Mouse (Mus musculus): ENCODE measurements around the gene St3gal5.
A peak's percentile ranks its signal among the peaks of the same experiment; 100 is the strongest.

Gene St3gal5

DNA sequence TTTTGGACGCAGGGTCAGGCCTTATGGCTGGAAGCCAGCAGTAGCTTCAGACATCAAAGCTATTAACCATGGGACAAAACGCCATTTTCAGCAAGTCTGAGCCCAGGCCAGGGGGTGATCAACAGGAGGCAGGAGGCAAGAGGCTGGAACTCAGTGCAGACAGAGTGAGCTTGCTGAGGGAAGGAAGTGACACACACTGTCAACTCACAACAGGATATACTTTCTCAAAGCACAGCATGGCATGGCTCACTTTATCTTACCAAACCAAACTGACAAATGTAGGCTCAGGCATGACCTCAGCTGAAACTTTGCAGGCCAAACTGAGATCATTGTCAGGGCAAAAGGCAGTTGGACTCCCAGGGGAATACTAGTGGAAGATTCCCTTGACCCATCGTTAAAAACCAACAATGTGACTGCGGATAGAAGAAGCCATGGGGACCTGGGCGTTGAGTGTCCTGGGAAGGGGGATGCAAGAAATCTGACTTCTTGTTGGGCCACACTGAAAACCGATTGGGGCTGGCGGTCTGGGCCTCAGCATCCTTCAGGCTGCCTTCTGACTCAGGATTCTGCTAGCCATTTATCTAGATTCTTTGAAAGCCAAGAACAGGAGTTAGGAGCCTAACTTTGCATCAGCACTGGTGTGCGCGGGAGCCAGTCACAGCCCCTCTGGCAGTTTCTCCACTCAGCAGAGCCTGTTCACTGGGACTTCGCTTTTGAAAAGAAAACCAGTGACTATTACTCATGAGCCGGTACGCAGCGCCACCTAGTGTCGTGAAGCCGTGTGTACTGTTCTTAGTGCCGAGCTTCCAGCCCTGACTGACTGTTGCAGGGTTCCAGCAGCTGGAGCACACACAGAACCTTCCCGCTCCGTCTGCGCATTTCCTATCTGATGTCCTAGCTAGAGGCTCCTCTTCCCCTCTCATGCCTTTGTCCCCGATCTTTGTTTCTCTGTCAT, 67.2 kb downstream of the St3gal5 start:
- DNase-seq (ENCODE audit: low spot score): peak; percentile 71

GRCm38 (mm10) chr6:72165907-72166306, 68.5 kb downstream of the St3gal5 start:
- no peak for DNase-seq (ENCODE audit: low spot score)

GRCm38 (mm10) chr6:72171391-72171790, 74.0 kb downstream of the St3gal5 start:
- no peak for DNase-seq (ENCODE audit: low spot score)

- DNase-seq (ENCODE audit: low spot score): no peak
These were observed 76.0 kb downstream of the St3gal5 start for GRCm38 (mm10) chr6:72173350-72173749.

DNA sequence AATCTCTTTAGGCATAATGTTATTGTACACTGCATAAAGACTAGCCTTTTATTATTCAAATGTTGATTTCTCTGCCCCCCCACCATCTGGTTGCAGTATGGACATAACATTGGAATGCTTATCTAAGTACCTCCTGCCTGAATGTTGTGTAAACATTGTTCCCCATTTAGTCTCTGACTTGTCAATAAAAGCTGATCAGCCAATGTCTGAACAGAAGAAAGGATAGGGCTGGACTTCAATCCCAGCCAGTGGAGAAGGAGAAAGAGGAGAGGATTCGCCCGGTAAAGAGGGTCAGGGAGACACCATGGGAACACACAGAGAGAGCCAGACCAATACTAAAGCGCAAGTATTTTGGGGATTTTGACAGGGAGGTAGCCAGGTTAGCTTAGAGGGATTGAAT, 78.0 kb downstream of the St3gal5 start:
- DNase-seq (ENCODE audit: low spot score): no peak

GRCm38 (mm10) chr6:72176004-72176403, 78.6 kb downstream of the St3gal5 start:
- DNase-seq (ENCODE audit: low spot score): no peak

DNA sequence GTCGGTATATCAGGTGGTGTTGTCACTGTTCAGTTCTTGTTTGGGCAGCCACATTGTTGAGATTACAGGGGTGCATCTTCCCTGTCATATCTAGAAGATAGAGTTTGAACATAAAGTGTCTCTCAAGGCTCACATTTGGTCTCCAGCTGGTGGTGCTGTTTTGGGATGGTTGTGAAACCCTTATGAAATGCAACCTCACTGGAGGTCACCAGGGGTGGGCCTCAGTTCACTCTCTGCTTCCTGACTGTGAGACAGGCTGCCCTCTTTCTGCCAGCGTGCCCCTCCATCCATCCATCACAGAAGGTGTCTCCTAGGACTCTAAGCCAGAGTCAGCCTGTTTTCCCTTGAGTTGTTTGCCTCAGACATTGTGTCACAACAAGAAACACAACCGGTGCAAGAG, 80.0 kb downstream of the St3gal5 start:
- no peak for DNase-seq (ENCODE audit: low spot score)

DNA sequence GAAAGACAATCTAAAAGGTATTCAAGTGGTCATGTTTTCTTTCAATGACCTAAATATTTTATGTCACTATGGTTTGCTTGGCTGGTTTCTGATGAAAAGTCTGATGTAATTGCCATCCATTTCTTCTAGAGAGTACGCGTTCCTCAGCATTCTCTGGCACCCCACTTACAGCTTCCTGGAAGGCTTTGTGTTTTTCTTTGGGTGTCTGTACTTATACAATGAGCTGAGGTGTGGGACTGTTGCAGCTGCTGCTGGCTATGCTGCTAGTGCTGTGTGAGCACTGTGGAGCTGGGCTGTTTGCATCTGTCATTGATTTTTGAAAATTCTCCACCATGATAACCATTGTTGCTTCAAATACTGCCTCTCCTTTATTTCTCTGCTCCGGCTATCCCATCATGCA, 81.6 kb downstream of the St3gal5 start:
- DNase-seq (ENCODE audit: low spot score): no peak

GRCm38 (mm10) chr6:72179562-72180502, 82.4 kb downstream of the St3gal5 start:
- DNase-seq (ENCODE audit: low spot score): no peak

DNA sequence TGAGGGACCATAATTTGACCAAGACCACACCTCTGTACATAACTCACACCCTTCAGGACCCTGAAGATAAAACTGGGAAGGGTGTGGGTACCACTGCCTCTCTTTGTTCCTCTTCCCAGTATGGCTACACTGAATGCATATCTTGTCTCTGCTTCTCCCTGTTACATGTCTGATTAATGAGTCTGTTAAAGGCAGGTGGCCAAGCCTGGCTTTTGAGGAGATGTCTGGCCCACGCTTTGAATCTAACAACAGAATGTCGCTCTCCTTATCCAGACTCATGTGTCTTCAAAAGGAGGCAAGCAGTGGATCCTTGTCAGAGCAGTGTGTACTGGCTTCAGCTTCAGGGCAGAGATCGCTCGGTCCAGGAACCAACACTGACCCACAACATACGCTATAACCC, 87.2 kb downstream of the St3gal5 start:
- DNase-seq (ENCODE audit: low spot score): no peak

- peak; percentile 67 for DNase-seq (ENCODE audit: low spot score)
These were observed 88.6 kb downstream of the St3gal5 start for GRCm38 (mm10) chr6:72185893-72186490.

- no peak for DNase-seq (ENCODE audit: low spot score)
These were observed 89.4 kb downstream of the St3gal5 start for GRCm38 (mm10) chr6:72186809-72187208.

- no peak for DNase-seq (ENCODE audit: low spot score)
These were observed 91.9 kb downstream of the St3gal5 start for GRCm38 (mm10) chr6:72189061-72189863.

DNA sequence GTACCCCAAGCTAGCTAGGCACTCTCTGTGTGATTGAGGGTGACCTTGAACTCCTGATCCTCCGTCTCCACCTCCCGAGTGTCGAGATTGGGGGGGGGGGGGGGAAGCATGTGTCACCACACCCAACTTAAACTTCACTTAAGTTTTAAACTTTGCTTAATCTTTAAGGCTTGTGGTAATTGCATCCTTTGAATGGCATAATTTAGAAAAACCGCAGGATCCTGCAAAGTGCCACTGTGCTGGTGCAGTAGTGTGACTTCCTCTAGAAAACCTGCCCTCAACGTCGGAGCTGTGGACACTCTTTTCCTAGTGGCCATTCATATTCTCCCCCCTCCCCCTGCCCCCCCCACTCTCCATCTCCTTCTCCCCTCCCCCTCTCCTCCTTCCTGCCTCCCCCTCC, 92.7 kb downstream of the St3gal5 start:
- DNase-seq (ENCODE audit: low spot score): no peak

- no peak for DNase-seq (ENCODE audit: low spot score)
These were observed 93.2 kb downstream of the St3gal5 start for GRCm38 (mm10) chr6:72190577-72190976.

DNA sequence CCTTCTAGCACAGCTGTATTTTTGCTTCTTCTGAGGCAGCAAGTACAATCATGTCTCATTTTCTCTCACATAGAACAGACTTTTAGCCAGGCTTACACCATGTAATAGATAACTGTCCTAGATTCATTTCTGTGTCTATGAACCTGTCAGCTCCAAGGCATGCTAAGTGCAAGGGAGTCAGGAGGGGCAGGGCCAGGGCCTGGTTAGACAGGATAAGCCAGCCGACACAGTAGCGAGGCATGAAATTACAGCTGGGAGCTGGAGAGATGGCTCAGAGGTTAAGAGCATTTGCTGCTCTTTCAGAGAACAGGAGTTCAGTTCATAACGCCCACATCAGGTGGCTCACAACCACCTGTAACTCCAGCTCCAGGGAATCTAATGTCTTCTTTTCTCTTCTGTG, 99.3 kb downstream of the St3gal5 start:
- no peak for DNase-seq (ENCODE audit: low spot score)

GRCm38 (mm10) chr6:72197515-72197914, 100.1 kb downstream of the St3gal5 start:
- DNase-seq (ENCODE audit: low spot score): no peak

GRCm38 (mm10) chr6:72200595-72201256, 103.3 kb downstream of the St3gal5 start:
- DNase-seq (ENCODE audit: low spot score): no peak

GRCm38 (mm10) chr6:72202732-72203131, 105.3 kb downstream of the St3gal5 start:
- DNase-seq (ENCODE audit: low spot score): no peak

- DNase-seq (ENCODE audit: low spot score): no peak
These were observed 105.9 kb downstream of the St3gal5 start for GRCm38 (mm10) chr6:72203279-72203678.
